Comparison of ENCODE assay signal across 8 mouse cellular contexts in the genomic region with DNA sequence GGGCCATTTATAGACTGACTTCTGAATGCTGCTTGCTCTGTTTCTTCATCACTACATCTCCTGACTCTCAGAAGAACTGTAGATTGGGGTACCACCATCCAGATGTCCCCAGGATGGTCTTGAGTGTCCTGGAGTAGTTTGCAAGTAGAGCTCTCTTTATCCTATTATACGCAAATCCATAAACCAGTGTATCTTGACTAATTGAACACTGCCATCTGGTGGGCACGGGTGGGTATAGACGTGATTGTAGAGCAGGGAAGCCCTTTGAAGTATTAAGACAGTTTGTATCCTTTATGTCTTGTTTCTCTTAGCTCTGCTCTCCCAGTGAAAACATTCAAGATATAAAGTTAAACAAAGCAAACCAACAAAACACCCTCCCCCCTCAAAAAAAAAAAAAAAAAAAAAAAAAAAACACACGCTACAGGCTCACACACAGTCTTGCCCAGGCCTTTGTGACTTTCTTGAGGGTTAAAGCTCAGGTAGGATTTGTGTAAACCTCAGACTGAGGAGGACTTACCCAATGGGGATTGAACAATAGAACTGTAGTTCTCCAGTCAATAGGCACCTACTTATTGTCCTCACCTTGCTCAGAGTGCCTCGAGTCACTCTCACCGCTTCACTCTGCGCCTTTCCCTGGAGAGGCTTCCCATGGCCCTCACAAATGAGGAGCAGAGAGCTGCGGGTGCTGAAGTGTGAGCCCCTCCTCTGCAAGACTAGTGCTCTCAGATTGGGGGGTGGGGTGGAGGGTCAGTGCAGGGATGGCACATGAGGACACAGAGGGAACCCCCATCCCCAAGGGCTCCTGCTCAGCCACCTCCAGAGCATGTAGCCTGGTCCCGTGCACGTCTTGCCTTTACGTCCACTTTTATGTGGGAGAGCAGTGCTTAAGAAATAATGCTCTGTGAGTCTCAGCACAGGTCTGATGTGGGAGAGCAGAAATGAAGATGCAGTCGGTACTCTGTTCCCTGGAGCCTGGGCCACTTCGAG. TPM values are rescaled to one million over a fixed set of nuclear protein-coding genes. Genes with fewer than 3 reads are reported as not detected.
DNase-seq lines count a peak whose midpoint lies in the region; ATAC-seq lines count a peak whose summit lies in the region.

No protein-coding gene starts in this region.

- DNase-seq in A20 (ENCODE audit: low read depth, low spot score) (peak; percentile 59), adipocyte (ENCODE audit: low spot score) (peak; percentile 91)
- peak; percentile 89 for DNase-seq in embryo, embryonic 10 days (ENCODE audit: low spot score)
- DNase-seq in gastrocnemius, postnatal 25 days, result peak; percentile 17
- peak; percentile 61 to 87 for DNase-seq in kidney, postnatal 36 days
- DNase-seq in lung, adult 18-20 months, result peak; percentile 65 to 69
- DNase-seq in thymus, adult 18-20 months, result peak; percentile 9 to 11

- ATAC-seq in neutrophil, adult 5-6 weeks (ENCODE audit: extremely low read depth, insufficient number of reproducible peaks, low FRiP score, poor library complexity, severe bottlenecking), result peak; percentile 59

RNA-seq across cellular contexts. Expression of a gene that starts 51.9 kb away (rescaled TPM):
- 1 to 10 TPM; 2.2 to 3.1 TPM for total RNA-seq in gastrocnemius, postnatal 25 days (2021)
- 0.86 and 1.2 TPM in 2 replicates for total RNA-seq in neutrophil, adult 5-6 weeks (2017)

Comparison
In these comparisons a context has a peak if more than half of its experiments do, and no peak if none do; other contexts are left out.
1. Peak in every context shown above with its lines: DNase-seq and ATAC-seq.
2. DNase-seq: peak in every context shown above with its lines; median percentile 91 in adipocyte; 89 in embryo, embryonic 10 days; 74 in kidney, postnatal 36 days; 67 in lung, adult 18-20 months; 59 in A20; 17 in gastrocnemius, postnatal 25 days; 10 in thymus, adult 18-20 months.